Mouse (Mus musculus) heart, embryonic 12.5 days (tissue): ENCODE measurements at regions not wholly inside any gene's neighbourhood (a gene's known extent, or its start where the extent isn't known, plus 50 kb on each side); places are given as distances from the start of the nearest gene placed in this dataset.
A peak's percentile ranks its signal among the peaks of the same experiment; 100 is the strongest.

Experiments used
- ATAC-seq: fragments of 200-750 bp; cut with Nextera tagmentation; 2 replicates; pipeline ENCODE4 v1.8.0; 2017; ENCODE audit warnings: moderate TSS enrichment, moderate library complexity; ENCODE audit not compliant: insufficient number of reproducible peaks, low FRiP score
- H3K27ac ChIP-seq: fragments of 300-500 bp; sonication (generic); 2 replicates; pipeline ENCODE4 v1.5.1; 2016; ENCODE audit warnings: mild to moderate bottlenecking, moderate library complexity; ENCODE audit not compliant: poor library complexity, severe bottlenecking
- H3K27me3 ChIP-seq: fragments of 300-500 bp; sonication (generic); replicated peaks from 2 replicates; pipeline ENCODE4 v1.6.1; 2016; ENCODE audit warnings: mild to moderate bottlenecking, moderate library complexity
- H3K36me3 ChIP-seq: fragments of 300-500 bp; sonication (generic); 2 replicates; pipeline ENCODE4 v1.6.1; 2016; ENCODE audit warnings: mild to moderate bottlenecking, moderate library complexity
- H3K4me1 ChIP-seq: fragments of 300-500 bp; sonication (generic); replicated peaks from 2 replicates; pipeline ENCODE4 v1.6.1; 2016; ENCODE audit warnings: mild to moderate bottlenecking
- H3K4me2 ChIP-seq: fragments of 300-500 bp; sonication (generic); 2 replicates; pipeline ENCODE4 v1.6.1; 2016; ENCODE audit warnings: mild to moderate bottlenecking, moderate library complexity
- H3K4me3 ChIP-seq: fragments of 300-500 bp; sonication (generic); 2 replicates; pipeline ENCODE4 v1.5.1; 2016; ENCODE audit warnings: mild to moderate bottlenecking
- H3K9ac ChIP-seq: fragments of 300-500 bp; sonication (generic); 2 replicates; pipeline ENCODE4 v1.6.1; 2016; ENCODE audit warnings: mild to moderate bottlenecking, moderate library complexity
- H3K9me3 ChIP-seq: fragments of 300-500 bp; sonication (generic); replicated peaks from 2 replicates; pipeline ENCODE4 v1.6.1; 2016; ENCODE audit warnings: mild to moderate bottlenecking, moderate library complexity
- WGBS: fragments of 180-500 bp; shearing (Covaris S2); methylation state at CpG from one replicate; pipeline ENCODE4 v1.1.7; 2016; 5-methylcytosine and 5-hydroxymethylcytosine counted together

DNA sequence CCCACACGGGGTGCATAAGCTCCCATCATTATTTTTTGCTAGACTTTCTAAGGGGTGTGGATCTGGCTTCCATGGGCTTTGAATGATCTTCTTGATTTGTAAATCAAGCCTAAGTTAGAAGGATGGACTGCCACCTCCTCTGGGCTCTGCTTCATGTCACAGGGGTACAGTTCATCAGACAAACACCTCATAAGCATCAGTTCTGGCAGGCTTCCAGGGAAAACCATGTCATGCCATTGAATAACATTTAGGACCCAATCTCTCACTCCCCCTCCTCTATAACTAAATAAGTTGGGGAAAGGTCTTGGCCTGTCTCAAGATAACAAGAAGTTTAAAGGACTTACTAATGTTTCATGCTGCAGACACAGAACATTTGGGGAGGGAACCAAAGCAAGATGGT lies 115.0 kb downstream of the Gm10295 start:
- no peak for ATAC-seq
- Histone ChIP-seq H3K4me3 (no peak overlapping the region), H3K9me3 (no peaks in the 10 kb centered on the region), H3K4me1 (peaks cover 36% of the 10 kb centered on the region), H3K27me3 (no peaks in the 10 kb centered on the region), H3K27ac (0 out of 2 replicates have a peak overlapping the region, but pooled peaks have one; percentile 5), H3K36me3 (no peaks in the 10 kb centered on the region), H3K4me2 (no peak overlapping the region), H3K9ac (no peak overlapping the region)
- 40% methylated on average over 1 of the region's 1 CpGs for WGBS

DNA sequence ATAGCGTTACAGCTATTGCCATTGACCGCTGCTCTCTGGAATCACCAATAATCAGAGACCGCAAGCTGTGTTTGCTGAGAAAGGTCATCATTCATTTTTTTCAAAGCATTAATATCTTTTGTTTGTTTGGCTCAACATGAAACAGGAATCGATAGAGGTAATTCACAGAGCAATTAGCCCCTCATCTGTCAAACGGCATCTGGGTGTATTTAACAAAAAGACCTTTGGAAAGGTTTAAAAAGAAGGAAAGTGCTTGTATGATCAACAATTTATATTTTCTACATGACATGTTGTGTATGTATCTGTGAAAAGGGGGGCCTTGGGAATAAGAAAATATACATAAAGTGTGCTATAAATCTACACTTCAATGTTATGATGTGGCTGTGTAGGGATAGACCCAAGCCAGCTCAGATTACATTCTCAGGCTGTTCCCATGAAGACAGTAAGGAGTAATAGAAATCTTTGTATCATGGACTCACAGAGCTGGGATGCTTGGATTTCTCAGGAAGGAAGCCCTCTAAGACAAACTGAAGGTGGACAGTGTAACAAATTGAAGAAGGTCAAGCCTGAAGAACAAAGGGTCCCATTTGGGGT lies 117.0 kb downstream of the Gm10295 start:
- 85% methylated on average over 5 of the region's 5 CpGs for WGBS
- no peak for ATAC-seq
- Histone ChIP-seq H3K4me2 (no peak overlapping the region), H3K36me3 (no peaks in the 10 kb centered on the region), H3K27me3 (peaks cover 8% of the 10 kb centered on the region), H3K4me1 (peaks cover 29% of the 10 kb centered on the region), H3K27ac (no peak overlapping the region), H3K4me3 (no peak overlapping the region), H3K9me3 (no peaks in the 10 kb centered on the region), H3K9ac (no peak overlapping the region)

DNA sequence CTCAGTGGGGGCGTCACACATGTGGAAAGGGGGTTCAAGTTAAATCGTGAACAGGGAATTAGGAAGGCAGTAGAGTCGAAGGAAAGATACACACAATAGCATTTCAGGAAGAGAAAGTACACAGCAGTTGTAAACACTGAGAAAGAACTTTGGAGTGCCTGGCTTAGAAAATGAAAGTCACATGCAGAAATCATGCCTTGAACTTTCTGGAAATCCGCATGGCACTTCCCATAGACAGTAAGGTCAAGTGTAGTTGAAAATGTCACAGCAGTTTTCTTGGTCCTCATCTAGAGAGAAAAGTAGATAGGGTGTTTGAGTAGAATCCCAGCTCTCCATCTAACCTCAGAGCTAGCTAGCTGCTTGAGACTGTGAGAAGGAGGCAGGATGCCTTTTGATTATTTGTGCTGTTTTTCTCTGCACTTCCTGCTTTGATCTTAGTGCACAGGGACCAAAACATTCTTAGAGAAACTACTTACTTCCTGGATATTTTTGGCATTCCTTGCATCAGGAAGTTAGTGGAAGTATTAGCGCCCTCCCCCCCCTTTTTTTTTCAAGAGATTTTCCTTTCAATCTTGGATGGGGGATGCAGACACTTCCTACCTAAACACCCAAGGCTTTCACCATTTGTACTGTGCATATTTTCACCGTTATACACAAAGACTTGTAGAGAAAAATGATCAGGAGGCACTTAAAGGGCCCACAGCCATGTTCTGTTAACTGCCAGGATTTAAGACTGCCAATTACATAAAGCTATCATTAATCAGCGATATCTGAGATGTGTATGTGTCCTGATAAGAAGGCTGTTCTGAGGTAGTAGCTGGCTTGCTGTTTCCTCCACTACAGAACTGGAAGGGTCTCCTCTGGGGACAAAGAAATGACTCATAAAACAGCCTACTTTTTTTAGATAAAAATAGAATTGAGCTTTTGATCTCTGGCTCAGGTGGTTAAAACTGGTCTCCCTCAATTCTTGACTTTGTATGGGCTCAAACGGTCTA lies 118.2 kb downstream of the Gm10295 start:
- Histone ChIP-seq H3K9ac (no peak overlapping the region), H3K36me3 (no peaks in the 10 kb centered on the region), H3K4me1 (peaks cover 26% of the 10 kb centered on the region), H3K27me3 (peaks cover 8% of the 10 kb centered on the region), H3K27ac (peak overlapping the region; percentile 21; the same call in 1 of the 2 replicates), H3K4me3 (no peak overlapping the region), H3K4me2 (no peak overlapping the region), H3K9me3 (no peaks in the 10 kb centered on the region)
- 69% methylated on average over 8 of the region's 8 CpGs for WGBS
- 0 out of 2 replicates have a peak, but pooled peaks have one; percentile 5 for ATAC-seq

GRCm38 (mm10) chr7:71230901-71231477 lies 120.3 kb downstream of the Gm10295 start:
- peaks cover 8% of the 10 kb centered on the region for H3K27me3 ChIP-seq
- no peak overlapping the region for H3K4me3 ChIP-seq
- H3K4me1 ChIP-seq: peaks cover 14% of the 10 kb centered on the region
- peak overlapping the region; percentile 80 for H3K27ac ChIP-seq
- 40% methylated on average over 4 of the region's 4 CpGs for WGBS
- peak; percentile 87 for ATAC-seq
- H3K4me2 ChIP-seq: no peak overlapping the region
- no peaks in the 10 kb centered on the region for H3K36me3 ChIP-seq
- H3K9me3 ChIP-seq: no peaks in the 10 kb centered on the region
- no peak overlapping the region for H3K9ac ChIP-seq

- no peak overlapping the region for H3K9ac ChIP-seq
- ATAC-seq: no peak
- 50% methylated on average over 3 of the region's 3 CpGs for WGBS
- H3K9me3 ChIP-seq: no peaks in the 10 kb centered on the region
- H3K27me3 ChIP-seq: peaks cover 8% of the 10 kb centered on the region
- no peaks in the 10 kb centered on the region for H3K36me3 ChIP-seq
- H3K4me1 ChIP-seq: peaks cover 11% of the 10 kb centered on the region; the same call in 1 of the 2 replicates
- no peak overlapping the region for H3K4me3 ChIP-seq
- no peak overlapping the region for H3K4me2 ChIP-seq
- H3K27ac ChIP-seq: peak overlapping the region; percentile 46; the same call in 1 of the 2 replicates
These were observed 122.1 kb downstream of the Gm10295 start for GRCm38 (mm10) chr7:71229183-71229582.

DNA sequence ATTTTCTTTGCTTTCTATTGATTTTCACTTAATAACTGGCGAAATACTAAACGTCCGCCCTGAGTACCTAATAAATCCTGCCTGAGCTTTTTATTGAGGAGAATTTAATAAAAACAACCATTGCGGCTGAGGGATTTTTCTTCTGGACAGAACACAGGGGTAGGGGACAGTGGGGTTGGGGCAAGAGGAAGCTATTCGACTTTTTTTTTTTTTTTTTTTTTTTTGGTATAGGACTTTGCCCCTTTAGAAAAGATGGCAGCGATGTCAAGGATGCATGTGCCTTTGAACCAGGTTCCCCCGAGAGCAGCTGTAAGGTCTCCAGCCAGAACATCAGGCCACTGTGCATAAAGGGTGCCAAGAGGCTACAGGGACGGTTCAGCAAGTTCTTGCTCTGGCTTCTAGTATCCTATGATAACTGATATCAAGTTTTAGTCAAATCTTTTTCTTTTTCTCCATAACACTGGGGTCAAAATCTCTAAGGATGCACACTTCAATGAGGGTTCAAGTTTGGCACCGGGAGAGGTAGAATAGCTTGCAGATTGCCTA lies 126.9 kb downstream of the Gm10295 start:
- 85% methylated on average over 9 of the region's 9 CpGs for WGBS
- Histone ChIP-seq H3K36me3 (no peaks in the 10 kb centered on the region), H3K27ac (no peak overlapping the region), H3K4me3 (no peak overlapping the region), H3K4me1 (no peaks in the 10 kb centered on the region), H3K9ac (no peak overlapping the region), H3K27me3 (no peaks in the 10 kb centered on the region), H3K4me2 (no peak overlapping the region), H3K9me3 (no peaks in the 10 kb centered on the region)
- no peak for ATAC-seq

DNA sequence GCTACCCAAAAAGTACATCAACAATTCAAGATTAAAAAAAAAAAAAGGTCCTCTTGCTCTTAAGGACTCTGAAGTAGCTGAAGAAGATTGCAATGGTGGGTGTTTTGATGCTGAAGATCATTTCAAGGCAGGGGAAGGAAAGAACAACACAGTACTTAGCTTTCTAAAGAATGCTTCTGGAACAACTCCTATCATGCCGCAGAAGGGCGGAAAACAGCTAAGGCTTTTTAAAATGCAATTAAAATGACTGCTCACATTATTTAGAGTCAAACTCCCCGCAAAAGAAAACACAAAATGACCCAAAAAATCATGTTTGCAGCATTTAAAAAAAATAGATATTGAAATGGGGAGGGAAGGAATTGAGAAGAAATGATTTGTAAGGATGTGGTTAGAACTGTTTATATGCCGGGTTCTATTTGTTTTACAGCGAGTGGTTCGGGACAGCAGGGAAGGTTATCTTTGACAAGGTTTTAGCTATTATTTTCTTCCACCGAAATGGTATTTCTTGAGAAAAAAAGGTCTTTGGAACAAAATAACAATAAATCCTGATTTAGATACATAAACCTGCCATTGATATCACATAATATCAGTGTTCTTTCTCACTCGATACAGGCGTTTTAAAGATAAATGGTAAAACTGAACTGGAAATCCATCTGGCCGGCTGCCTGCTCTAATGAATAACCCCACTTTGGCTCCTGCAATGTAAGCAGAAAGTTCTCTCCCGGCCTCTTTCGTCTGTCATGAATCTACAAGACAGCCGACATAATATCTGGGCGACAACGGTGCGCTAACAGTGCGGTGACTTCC lies 127.6 kb downstream of the Gm10295 start:
- ATAC-seq: no peak
- Histone ChIP-seq H3K36me3 (no peaks in the 10 kb centered on the region), H3K9ac (no peak overlapping the region), H3K4me3 (no peak overlapping the region), H3K27ac (no peak overlapping the region), H3K4me2 (no peak overlapping the region), H3K9me3 (no peaks in the 10 kb centered on the region), H3K4me1 (no peaks in the 10 kb centered on the region), H3K27me3 (no peaks in the 10 kb centered on the region)
- 81% methylated on average over 17 of the region's 17 CpGs for WGBS

GRCm38 (mm10) chr7:71217344-71217743 lies 133.9 kb downstream of the Gm10295 start:
- 76% methylated on average over 7 of the region's 7 CpGs for WGBS
- Histone ChIP-seq H3K36me3 (no peaks in the 10 kb centered on the region), H3K27ac (no peak overlapping the region), H3K4me1 (no peaks in the 10 kb centered on the region), H3K4me2 (no peak overlapping the region), H3K9ac (no peak overlapping the region), H3K4me3 (no peak overlapping the region), H3K27me3 (no peaks in the 10 kb centered on the region), H3K9me3 (no peaks in the 10 kb centered on the region)
- ATAC-seq: no peak

- no peak overlapping the region for H3K4me3 ChIP-seq
- no peak overlapping the region for H3K4me2 ChIP-seq
- ATAC-seq: peak; percentile 63
- no peaks in the 10 kb centered on the region for H3K4me1 ChIP-seq
- no peaks in the 10 kb centered on the region for H3K36me3 ChIP-seq
- H3K27ac ChIP-seq: no peak overlapping the region
- 8% methylated on average over 2 of the region's 2 CpGs for WGBS
- H3K27me3 ChIP-seq: no peaks in the 10 kb centered on the region
- H3K9me3 ChIP-seq: no peaks in the 10 kb centered on the region
- no peak overlapping the region for H3K9ac ChIP-seq
These were observed 134.5 kb downstream of the Gm10295 start for GRCm38 (mm10) chr7:71216808-71217207.

- Histone ChIP-seq H3K9me3 (no peaks in the 10 kb centered on the region), H3K4me2 (no peak overlapping the region), H3K27me3 (no peaks in the 10 kb centered on the region), H3K9ac (no peak overlapping the region), H3K36me3 (no peaks in the 10 kb centered on the region), H3K4me3 (no peak overlapping the region), H3K27ac (no peak overlapping the region), H3K4me1 (no peaks in the 10 kb centered on the region)
- no peak for ATAC-seq
- 75% methylated on average over 13 of the region's 13 CpGs for WGBS
These were observed 136.7 kb downstream of the Gm10295 start for GRCm38 (mm10) chr7:71214500-71215055.
